Mouse (Mus musculus) thymus, adult 2 months (tissue): Measurements from ENCODE around the gene Hba-a1. TPM values are rescaled to one million over a fixed set of nuclear protein-coding genes. Genes with fewer than 3 reads are reported as not detected.

Experiments used
- DNase-seq: peaks from one replicate; pipeline ENCODE4 v3.0.0; 2021
- H3K27ac ChIP-seq: fragments of 200-500 bp; 2 replicates; pipeline ENCODE4 v1.5.1; 2012; ENCODE audit warnings: low read length, control low read depth; ENCODE audit not compliant: control insufficient read depth, insufficient read depth
- H3K27me3 ChIP-seq: fragments of 200-500 bp; 2 replicates; pipeline ENCODE4 v1.6.1; 2012; ENCODE audit warnings: mild to moderate bottlenecking, low read length, moderate library complexity, mixed read lengths; ENCODE audit not compliant: control insufficient read depth, insufficient read depth
- H3K36me3 ChIP-seq: fragments of 200-500 bp; 2 replicates; pipeline ENCODE4 v1.6.1; 2012; ENCODE audit warnings: mild to moderate bottlenecking, low read length, moderate library complexity; ENCODE audit not compliant: control insufficient read depth, insufficient read depth
- H3K4me1 ChIP-seq: fragments of 200-500 bp; replicated peaks from 2 replicates; pipeline ENCODE4 v1.6.1; 2012; ENCODE audit warnings: low read length; ENCODE audit not compliant: control insufficient read depth, insufficient read depth
- H3K4me3 ChIP-seq: fragments of 200-500 bp; 2 replicates; pipeline ENCODE4 v1.5.1; 2012; ENCODE audit warnings: mild to moderate bottlenecking, low read length, control low read depth, moderate library complexity; ENCODE audit not compliant: control insufficient read depth, insufficient read depth
- CTCF ChIP-seq: fragments of 200-500 bp; IDR thresholded peaks from 2 replicates; pipeline ENCODE4 v1.5.1; 2012; ENCODE audit warnings: mild to moderate bottlenecking, control low read depth, low read length, moderate library complexity, borderline replicate concordance; ENCODE audit not compliant: control insufficient read depth, poor library complexity, insufficient read depth; ENCODE audit errors: extremely low read depth
- POLR2A ChIP-seq: fragments of 200-500 bp; IDR thresholded peaks from 2 replicates; pipeline ENCODE4 v1.6.1; 2012; ENCODE audit warnings: mild to moderate bottlenecking, low read length, control low read depth, moderate library complexity; ENCODE audit not compliant: control insufficient read depth, poor library complexity, insufficient read depth; ENCODE audit errors: extremely low read depth
- WGBS: fragments of 180-500 bp; shearing (Covaris S2); methylation state at CpG from one replicate; pipeline ENCODE4 v1.1.7; 2018; 5-methylcytosine and 5-hydroxymethylcytosine counted together
- polyA plus RNA-seq: library from polyadenylated mRNA; depleted of rRNA; stranded (reverse); fragments of >200 nt; gene quantifications from 2 replicates; pipeline ENCODE4 v1.2.3, GENCODE M21; 2012

Gene Hba-a1
- polyA plus RNA-seq, 1 experiment = 1,698 TPM

GRCm38 (mm10) chr11:32237411-32237795, 45.9 kb upstream of the Hba-a1 start:
- H3K27ac ChIP-seq = no peak overlapping the region
- DNase-seq = no peak
- peaks cover 10% of the 10 kb centered on the region for H3K36me3 ChIP-seq
- 97% methylated on average over 3 of the region's 3 CpGs for WGBS
- no peaks in the 10 kb centered on the region for H3K27me3 ChIP-seq
- H3K4me1 ChIP-seq = no peaks in the 10 kb centered on the region; the same call in 1 of the 2 replicates
- TF ChIP-seq CTCF (no peak), POLR2A (no peak)
- H3K4me3 ChIP-seq = no peak overlapping the region

DNA sequence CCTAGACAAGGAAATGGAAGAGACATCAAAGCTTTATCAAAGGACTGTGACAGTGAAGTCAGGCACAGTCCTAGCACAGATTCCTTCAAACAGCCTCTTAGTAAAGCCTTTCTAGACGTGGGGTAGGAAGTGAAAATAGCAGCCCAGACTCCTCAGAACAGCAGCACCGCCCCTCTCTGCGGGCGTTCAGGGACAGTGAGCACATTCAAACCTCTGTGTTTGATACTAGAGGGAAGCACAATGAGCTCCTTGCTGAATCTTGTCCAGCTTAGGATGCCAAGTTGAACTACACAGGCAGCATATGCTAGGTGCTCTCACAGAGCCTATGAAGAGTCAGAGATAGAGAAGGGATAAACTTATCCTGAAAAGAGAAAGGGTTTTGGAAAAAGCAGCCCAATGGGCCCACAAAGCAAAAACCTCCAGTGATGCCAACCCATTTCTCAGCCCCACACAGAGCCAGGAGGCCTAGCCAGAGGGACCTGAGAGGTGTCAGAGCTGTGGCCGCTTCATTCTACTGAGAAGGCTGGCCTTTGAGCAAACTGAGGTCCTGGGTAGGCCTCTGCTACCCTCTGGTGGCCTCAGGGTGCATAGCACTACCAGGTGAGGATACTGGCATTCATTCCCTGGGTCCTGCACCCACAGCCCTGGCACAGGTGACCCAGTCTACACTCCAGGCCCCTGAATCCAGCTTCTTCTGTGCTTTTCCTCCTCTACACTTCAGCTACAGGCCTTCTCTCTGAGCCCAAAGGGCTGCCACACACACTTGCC, 45.0 kb upstream of the Hba-a1 start:
- Histone ChIP-seq H3K4me3 (no peak overlapping the region), H3K27ac (no peak overlapping the region), H3K27me3 (no peaks in the 10 kb centered on the region), H3K36me3 (peaks cover 8% of the 10 kb centered on the region), H3K4me1 (no peaks in the 10 kb centered on the region; the same call in none of the 2 replicates)
- WGBS = 82% methylated on average over 5 of the region's 5 CpGs
- DNase-seq = peak; percentile 79
- TF ChIP-seq CTCF (peak; percentile 93), POLR2A (no peak)

GRCm38 (mm10) chr11:32241391-32241790, 41.9 kb upstream of the Hba-a1 start:
- Histone ChIP-seq H3K4me1 (no peaks in the 10 kb centered on the region; the same call in none of the 2 replicates), H3K36me3 (no peaks in the 10 kb centered on the region; the same call in 1 of the 2 replicates), H3K4me3 (no peak overlapping the region), H3K27me3 (no peaks in the 10 kb centered on the region), H3K27ac (no peak overlapping the region)
- TF ChIP-seq POLR2A = no peak
- DNase-seq = no peak

- H3K4me3 ChIP-seq = no peak overlapping the region
- H3K27me3 ChIP-seq = no peaks in the 10 kb centered on the region
- TF ChIP-seq POLR2A (no peak), CTCF (no peak)
- DNase-seq = no peak
- H3K4me1 ChIP-seq = peaks cover 3% of the 10 kb centered on the region
- 94% methylated on average over 3 of the region's 3 CpGs for WGBS
- H3K36me3 ChIP-seq = no peaks in the 10 kb centered on the region; the same call in 1 of the 2 replicates
- no peak overlapping the region for H3K27ac ChIP-seq
These were observed 41.1 kb upstream of the Hba-a1 start for GRCm38 (mm10) chr11:32242209-32242608.

DNA sequence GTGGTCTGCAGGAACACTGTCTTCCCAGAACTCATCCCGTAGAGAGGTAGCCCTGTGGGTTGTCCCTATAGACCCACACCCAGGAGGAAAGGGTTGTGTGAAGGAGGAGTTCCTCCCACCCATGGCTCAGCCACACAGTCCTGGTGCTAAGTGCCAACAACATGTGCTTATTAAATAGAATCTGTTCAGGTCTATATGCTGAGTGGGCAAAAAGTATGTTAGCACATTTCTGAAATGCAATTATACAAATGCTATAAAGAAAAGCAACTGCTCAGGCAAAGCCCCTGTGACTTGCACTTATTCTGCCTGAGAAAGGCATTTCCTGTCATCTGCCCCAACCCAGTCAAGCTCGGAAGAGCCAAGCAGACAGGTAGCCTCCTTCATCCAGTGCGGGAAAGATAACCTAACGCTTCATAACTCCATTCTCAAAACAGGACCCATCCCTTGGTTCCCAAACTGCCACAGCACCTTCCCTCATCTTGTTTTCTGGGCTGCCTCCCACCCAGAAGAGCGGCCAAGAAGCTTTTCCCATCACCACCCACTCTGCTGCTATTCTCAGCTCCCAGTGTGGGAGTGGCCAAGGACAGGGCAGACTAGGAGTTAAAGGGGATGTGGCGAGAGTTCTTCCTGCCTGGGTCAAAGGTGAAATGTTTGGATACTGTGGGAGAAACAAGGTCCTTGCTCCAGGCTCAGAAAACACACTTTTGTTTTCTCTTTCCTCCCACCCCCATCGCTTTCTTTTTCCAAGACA, 39.9 kb upstream of the Hba-a1 start:
- H3K36me3 ChIP-seq = no peaks in the 10 kb centered on the region; the same call in 1 of the 2 replicates
- DNase-seq = no peak
- H3K4me1 ChIP-seq = peaks cover 9% of the 10 kb centered on the region
- H3K4me3 ChIP-seq = no peak overlapping the region
- 82% methylated on average over 7 of the region's 7 CpGs for WGBS
- no peak for TF ChIP-seq CTCF
- TF ChIP-seq POLR2A = no peak
- H3K27ac ChIP-seq = no peak overlapping the region
- no peaks in the 10 kb centered on the region for H3K27me3 ChIP-seq

DNA sequence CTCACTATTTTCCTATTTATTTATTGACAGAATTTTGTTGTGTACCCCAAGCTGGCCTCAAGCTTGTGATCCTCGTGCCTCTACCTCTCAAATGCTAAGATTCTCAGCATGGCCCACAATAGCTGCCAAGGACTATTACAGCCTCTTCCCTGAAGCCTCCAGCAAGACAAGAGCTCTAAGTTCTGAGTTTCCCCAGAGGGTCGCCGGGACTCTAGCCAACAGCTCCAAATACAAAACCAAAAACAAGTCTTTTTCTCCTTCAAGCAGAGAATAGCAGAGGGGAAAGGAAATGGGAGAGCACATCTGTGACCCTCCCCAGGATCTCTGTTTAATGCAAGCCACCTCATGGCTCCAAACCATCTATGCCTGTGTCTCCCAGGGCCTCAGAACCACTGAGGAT, 39.2 kb upstream of the Hba-a1 start:
- WGBS = 91% methylated on average over 3 of the region's 3 CpGs
- Histone ChIP-seq H3K27me3 (no peaks in the 10 kb centered on the region), H3K27ac (no peak overlapping the region), H3K4me1 (peaks cover 9% of the 10 kb centered on the region), H3K4me3 (no peak overlapping the region), H3K36me3 (no peaks in the 10 kb centered on the region; the same call in 1 of the 2 replicates)
- DNase-seq = no peak
- TF ChIP-seq POLR2A (no peak), CTCF (no peak)
